Mouse (Mus musculus) lung, postnatal 0 days (tissue): Measurements from ENCODE around the gene Zfp106.

Source experiments
- CTCF ChIP-seq: IDR thresholded peaks from 2 replicates; pipeline ENCODE4 v1.5.1; 2016; ENCODE audit warnings: antibody characterized with exemption, mild to moderate bottlenecking
- EP300 ChIP-seq: IDR thresholded peaks from 2 replicates; pipeline ENCODE4 v1.6.1; 2016; ENCODE audit warnings: antibody characterized with exemption, mild to moderate bottlenecking, control low read depth

- TF ChIP-seq CTCF: no peak
- TF ChIP-seq EP300: no peak
Measured at GRCm38 (mm10) chr2:120556868-120557267, 6.8 kb downstream of the Zfp106 start.
